Mouse (Mus musculus) hindbrain, embryonic 11.5 days (tissue): ENCODE data around the gene Tdrd6. TPM values are rescaled to one million over a fixed set of nuclear protein-coding genes. Genes with fewer than 3 reads are reported as not detected.

Source experiments
- ATAC-seq: fragments of 200-750 bp; cut with Nextera tagmentation; 2 replicates; pipeline ENCODE4 v1.8.0; 2017; ENCODE audit warnings: mild to moderate bottlenecking, moderate TSS enrichment, moderate library complexity; ENCODE audit not compliant: low FRiP score
- DNase-seq: peaks from one replicate; pipeline ENCODE4 v3.0.0-alpha.2; 2015; ENCODE audit warnings: low spot score
- H3K27ac ChIP-seq: fragments of 300-500 bp; sonication (generic); 2 replicates; pipeline ENCODE4 v1.5.1; 2014; ENCODE audit warnings: mild to moderate bottlenecking, low read depth, low read length
- H3K27me3 ChIP-seq: fragments of 300-500 bp; sonication (generic); 2 replicates; pipeline ENCODE4 v1.6.1; 2014; ENCODE audit warnings: mild to moderate bottlenecking, low read length, moderate library complexity, mixed read lengths; ENCODE audit not compliant: control insufficient read depth, insufficient read depth
- H3K36me3 ChIP-seq: fragments of 300-500 bp; sonication (generic); 2 replicates; pipeline ENCODE4 v1.6.1; 2014; ENCODE audit warnings: mild to moderate bottlenecking, low read length, moderate library complexity, mixed read lengths; ENCODE audit not compliant: control insufficient read depth, insufficient read depth
- H3K4me1 ChIP-seq: fragments of 300-500 bp; sonication (generic); replicated peaks from 2 replicates; pipeline ENCODE4 v1.6.1; 2014; ENCODE audit warnings: low read length, mixed read lengths; ENCODE audit not compliant: control insufficient read depth, insufficient read depth
- H3K4me2 ChIP-seq: fragments of 300-500 bp; sonication (generic); replicated peaks from 2 replicates; pipeline ENCODE4 v1.6.1; 2014; ENCODE audit warnings: mild to moderate bottlenecking, low read depth, low read length
- H3K4me3 ChIP-seq: fragments of 300-500 bp; sonication (generic); 2 replicates; pipeline ENCODE4 v1.5.1; 2014; ENCODE audit warnings: low read depth, low read length
- H3K9ac ChIP-seq: fragments of 300-500 bp; sonication (generic); 2 replicates; pipeline ENCODE4 v1.6.1; 2014; ENCODE audit warnings: low read depth, low read length
- H3K9me3 ChIP-seq: fragments of 300-500 bp; sonication (generic); 2 replicates; pipeline ENCODE4 v1.6.1; 2016; ENCODE audit warnings: low read length; ENCODE audit not compliant: control insufficient read depth
- WGBS: fragments of 180-500 bp; shearing (Covaris S2); extraction: QIAGEN DNeasy Blood & Tissue Kit; methylation state at CpG from one replicate; pipeline ENCODE4 v1.1.7; 2014; 5-methylcytosine and 5-hydroxymethylcytosine counted together
- polyA plus RNA-seq: library from polyadenylated mRNA; unstranded; fragments of >200 nt; fragmentation: Nextera tagmentation; extraction: Ambion mirVana; gene quantifications from 2 replicates; pipeline ENCODE4 v1.2.1, GENCODE M21; 2014

The Tdrd6 gene
- polyA plus RNA-seq, 1 experiment from 2014 or later = 0.03 TPM

DNA sequence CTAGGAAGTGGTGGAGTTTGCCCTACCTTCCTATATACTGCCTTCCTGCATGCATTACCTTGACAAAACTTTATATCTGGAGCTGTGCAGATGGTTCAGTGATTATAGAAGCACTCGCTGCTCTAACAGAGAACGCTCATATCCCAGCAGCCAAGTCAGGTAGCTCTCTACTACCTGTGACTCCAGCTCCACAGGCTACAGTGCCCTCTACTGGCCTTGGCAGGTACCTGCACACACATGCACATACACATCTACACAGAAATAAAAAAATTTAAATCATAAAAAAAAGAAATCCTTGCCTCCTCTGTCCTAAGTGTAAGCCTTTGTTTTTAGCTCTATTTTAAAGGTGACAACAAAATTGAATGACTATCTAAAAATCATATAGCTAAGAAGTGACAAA lies 32.4 kb downstream of the Tdrd6 start:
- Histone ChIP-seq H3K9ac (no peak overlapping the region), H3K9me3 (no peaks in the 10 kb centered on the region), H3K4me3 (no peak overlapping the region), H3K36me3 (no peaks in the 10 kb centered on the region), H3K4me1 (no peaks in the 10 kb centered on the region), H3K4me2 (no peak overlapping the region), H3K27ac (no peak overlapping the region), H3K27me3 (no peaks in the 10 kb centered on the region)
- 98% methylated on average over 2 of the region's 2 CpGs for WGBS
- DNase-seq = no peak
- no peak for ATAC-seq

DNA sequence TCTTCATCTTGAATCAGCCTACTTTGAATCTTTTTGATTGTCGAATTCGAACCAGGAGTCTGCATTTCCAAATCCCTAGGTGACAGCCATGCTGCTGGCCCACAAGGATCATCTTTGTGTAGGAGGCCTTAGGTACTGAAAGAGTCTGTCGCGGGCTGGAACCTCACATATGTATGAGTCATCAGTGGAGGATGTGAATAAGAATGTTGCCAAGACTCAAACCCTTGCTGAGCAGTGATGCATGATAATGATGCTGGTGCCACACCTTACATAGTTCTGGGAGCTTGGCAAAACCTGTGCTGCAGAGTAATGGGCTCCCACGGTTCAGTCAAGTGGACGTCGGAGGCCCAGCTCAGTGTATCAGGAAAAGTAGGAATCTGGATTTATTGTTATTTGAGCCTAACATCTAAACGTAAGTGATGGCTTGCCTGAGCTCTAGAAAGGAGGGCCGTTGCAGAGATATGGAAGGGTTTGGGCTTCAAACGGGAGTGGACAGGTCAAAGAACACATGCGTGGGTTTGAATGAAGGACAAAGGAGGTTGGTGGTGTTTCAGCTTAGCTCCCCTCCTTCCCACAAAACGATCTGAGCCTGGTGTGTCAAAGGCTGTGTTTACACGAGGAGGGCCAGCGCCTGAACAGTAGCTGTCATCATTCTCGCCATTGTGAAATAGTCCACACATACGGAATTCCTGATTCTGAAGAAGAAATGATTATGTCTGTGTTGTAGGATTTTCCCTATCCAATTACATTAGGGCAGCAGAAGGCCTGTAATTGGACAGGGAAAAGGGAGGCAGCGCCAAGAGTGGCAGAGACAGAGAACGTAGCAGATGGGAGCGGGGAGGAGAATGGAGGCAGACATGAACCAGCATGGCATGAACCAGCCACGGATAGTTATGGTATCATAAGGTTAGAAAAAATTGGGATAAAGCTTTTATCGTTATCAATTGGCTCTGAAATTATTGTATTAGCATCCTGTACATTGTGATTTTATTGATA lies 37.5 kb downstream of the Tdrd6 start:
- no peaks in the 10 kb centered on the region for H3K4me1 ChIP-seq
- no peak overlapping the region for H3K27ac ChIP-seq
- H3K27me3 ChIP-seq = no peaks in the 10 kb centered on the region
- ATAC-seq = no peak
- WGBS = 88% methylated on average over 21 of the region's 21 CpGs
- DNase-seq = no peak
- no peak overlapping the region for H3K4me2 ChIP-seq
- no peaks in the 10 kb centered on the region for H3K9me3 ChIP-seq
- no peak overlapping the region for H3K9ac ChIP-seq
- no peak overlapping the region for H3K4me3 ChIP-seq
- no peaks in the 10 kb centered on the region for H3K36me3 ChIP-seq

GRCm38 (mm10) chr17:43590531-43590930 lies 39.6 kb downstream of the Tdrd6 start:
- Histone ChIP-seq H3K4me1 (no peaks in the 10 kb centered on the region), H3K4me2 (no peak overlapping the region), H3K9ac (no peak overlapping the region), H3K4me3 (no peak overlapping the region), H3K9me3 (no peaks in the 10 kb centered on the region), H3K27ac (no peak overlapping the region), H3K27me3 (no peaks in the 10 kb centered on the region), H3K36me3 (no peaks in the 10 kb centered on the region)
- ATAC-seq = no peak
- 90% methylated on average over 5 of the region's 5 CpGs for WGBS
- DNase-seq = no peak

DNA sequence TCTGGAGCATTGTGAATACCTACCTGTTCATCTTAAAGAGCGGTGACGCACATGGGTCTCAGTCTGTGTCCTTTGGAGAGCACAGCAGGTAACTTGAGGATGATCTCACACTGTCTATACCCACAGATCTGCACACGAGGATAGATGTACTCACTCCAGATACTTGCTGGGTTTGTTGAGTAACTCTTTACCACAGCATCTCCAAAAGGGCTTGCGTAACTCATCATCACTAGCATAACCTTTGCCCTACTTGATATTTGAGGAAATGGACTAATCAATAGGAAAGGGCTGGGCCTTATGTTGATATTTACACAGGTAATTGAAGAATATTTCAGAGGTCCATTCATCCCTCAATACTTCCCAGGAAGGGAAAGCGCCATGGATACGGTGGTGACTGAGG lies 40.3 kb downstream of the Tdrd6 start:
- Histone ChIP-seq H3K27ac (no peak overlapping the region), H3K9me3 (no peaks in the 10 kb centered on the region), H3K9ac (no peak overlapping the region), H3K4me2 (no peak overlapping the region), H3K4me1 (no peaks in the 10 kb centered on the region), H3K36me3 (no peaks in the 10 kb centered on the region), H3K27me3 (no peaks in the 10 kb centered on the region), H3K4me3 (no peak overlapping the region)
- DNase-seq (no peak), ATAC-seq (no peak)
- WGBS = 93% methylated on average over 6 of the region's 6 CpGs

DNA sequence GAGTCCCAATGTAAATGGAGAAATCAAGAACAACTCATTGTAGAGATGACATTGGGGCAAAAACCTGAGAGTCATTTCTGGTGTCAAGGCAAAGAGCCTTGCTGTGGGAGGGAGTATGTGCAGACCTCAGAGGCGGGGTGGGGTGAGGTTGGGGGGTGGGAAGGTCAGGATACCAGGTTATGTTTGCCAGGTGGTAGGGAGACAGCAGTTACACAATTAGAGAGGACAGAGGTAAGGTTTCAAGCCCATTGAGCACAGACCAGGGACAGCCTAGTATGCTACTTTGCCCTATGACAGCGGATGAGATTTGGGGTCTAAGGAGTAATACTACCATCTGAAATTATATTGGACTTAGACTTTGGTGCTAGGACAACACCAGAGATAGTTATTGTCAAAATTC lies 42.8 kb downstream of the Tdrd6 start:
- Histone ChIP-seq H3K27me3 (no peaks in the 10 kb centered on the region), H3K4me3 (no peak overlapping the region), H3K36me3 (no peaks in the 10 kb centered on the region), H3K9ac (no peak overlapping the region), H3K4me2 (no peak overlapping the region), H3K9me3 (no peaks in the 10 kb centered on the region), H3K4me1 (no peaks in the 10 kb centered on the region), H3K27ac (no peak overlapping the region)
- no peak for DNase-seq
- no peak for ATAC-seq
- 88% methylated on average over 2 of the region's 2 CpGs for WGBS

GRCm38 (mm10) chr17:43584771-43585170 lies 45.3 kb downstream of the Tdrd6 start:
- Histone ChIP-seq H3K9me3 (no peaks in the 10 kb centered on the region), H3K9ac (no peak overlapping the region), H3K4me1 (no peaks in the 10 kb centered on the region), H3K4me3 (no peak overlapping the region), H3K4me2 (no peak overlapping the region), H3K36me3 (no peaks in the 10 kb centered on the region), H3K27me3 (no peaks in the 10 kb centered on the region), H3K27ac (no peak overlapping the region)
- DNase-seq (no peak), ATAC-seq (no peak)
- 85% methylated on average over 7 of the region's 7 CpGs for WGBS

- no peaks in the 10 kb centered on the region for H3K36me3 ChIP-seq
- 31% methylated on average over 8 of the region's 8 CpGs for WGBS
- no peaks in the 10 kb centered on the region for H3K9me3 ChIP-seq
- H3K4me2 ChIP-seq = no peak overlapping the region; the same call in 1 of the 2 replicates
- DNase-seq = peak; percentile 34
- ATAC-seq = 0 out of 2 replicates have a peak, but pooled peaks have one; percentile 35
- peak overlapping the region; percentile 20; the same call in 1 of the 2 replicates for H3K9ac ChIP-seq
- no peak overlapping the region for H3K4me3 ChIP-seq
- 0 out of 2 replicates have a peak overlapping the region, but pooled peaks have one; percentile 33 for H3K27ac ChIP-seq
- no peaks in the 10 kb centered on the region for H3K27me3 ChIP-seq
- no peaks in the 10 kb centered on the region for H3K4me1 ChIP-seq
Observed at GRCm38 (mm10) chr17:43581012-43581467, 49.1 kb downstream of the Tdrd6 start.

DNA sequence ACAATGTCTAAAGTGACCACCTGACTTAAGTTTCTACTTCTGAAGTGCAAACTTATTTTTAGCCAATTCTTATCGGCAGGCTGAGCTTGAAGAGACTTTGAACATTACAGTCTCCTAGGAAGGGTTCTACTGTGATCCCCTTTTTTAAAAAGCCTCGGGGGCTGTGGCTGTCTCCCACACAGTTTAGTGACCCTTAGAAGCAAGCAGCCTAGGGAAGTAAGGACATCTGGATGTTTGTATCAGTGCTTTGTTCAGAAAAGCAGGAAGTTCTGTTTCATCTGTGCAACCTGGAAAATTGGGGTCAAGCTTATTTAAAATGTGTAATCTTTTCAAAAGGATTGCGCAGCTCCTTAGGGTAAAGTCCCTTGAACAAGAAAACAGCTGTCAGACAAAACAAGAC lies 49.6 kb downstream of the Tdrd6 start:
- no peak for DNase-seq
- H3K4me2 ChIP-seq = no peak overlapping the region
- H3K4me3 ChIP-seq = no peak overlapping the region
- H3K9ac ChIP-seq = no peak overlapping the region
- ATAC-seq = no peak
- no peaks in the 10 kb centered on the region for H3K36me3 ChIP-seq
- WGBS = 25% methylated on average over 3 of the region's 3 CpGs
- no peaks in the 10 kb centered on the region for H3K4me1 ChIP-seq
- no peaks in the 10 kb centered on the region for H3K27me3 ChIP-seq
- H3K9me3 ChIP-seq = no peaks in the 10 kb centered on the region
- H3K27ac ChIP-seq = no peak overlapping the region

DNA sequence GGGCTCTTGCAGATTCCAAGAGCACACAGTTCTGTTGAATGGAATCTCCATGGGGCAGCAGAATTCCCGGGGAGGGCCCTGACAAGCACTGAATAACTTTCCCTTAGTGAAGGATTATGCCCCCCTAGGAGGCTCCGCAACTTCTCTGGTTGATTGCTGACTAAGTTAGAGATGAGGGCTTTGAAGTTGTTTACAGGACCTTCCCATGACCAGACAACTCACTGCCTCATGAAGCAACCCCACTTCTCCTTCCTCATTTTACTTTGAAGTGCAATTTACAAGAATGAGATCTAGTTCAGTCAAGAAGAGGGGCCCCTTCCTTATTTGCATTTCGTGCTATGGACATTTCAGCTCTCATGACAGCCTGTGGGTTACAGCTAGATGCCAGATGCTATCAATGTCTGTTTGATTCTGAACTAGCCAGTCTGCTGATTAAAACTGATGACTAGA lies 56.5 kb downstream of the Tdrd6 start:
- Histone ChIP-seq H3K36me3 (no peaks in the 10 kb centered on the region), H3K27me3 (no peaks in the 10 kb centered on the region), H3K4me2 (no peak overlapping the region), H3K27ac (no peak overlapping the region), H3K4me3 (no peak overlapping the region), H3K9ac (no peak overlapping the region), H3K9me3 (no peaks in the 10 kb centered on the region), H3K4me1 (0 out of 2 replicates have a peak, but pooled peaks cover 2% of the 10 kb centered on the region)
- DNase-seq = no peak
- ATAC-seq = peak; percentile 56; the same call in 1 of the 2 replicates
- 14% methylated on average over 3 of the region's 3 CpGs for WGBS
